Comparison of ENCODE assay signal across 7 mouse cellular contexts in the genomic region with DNA sequence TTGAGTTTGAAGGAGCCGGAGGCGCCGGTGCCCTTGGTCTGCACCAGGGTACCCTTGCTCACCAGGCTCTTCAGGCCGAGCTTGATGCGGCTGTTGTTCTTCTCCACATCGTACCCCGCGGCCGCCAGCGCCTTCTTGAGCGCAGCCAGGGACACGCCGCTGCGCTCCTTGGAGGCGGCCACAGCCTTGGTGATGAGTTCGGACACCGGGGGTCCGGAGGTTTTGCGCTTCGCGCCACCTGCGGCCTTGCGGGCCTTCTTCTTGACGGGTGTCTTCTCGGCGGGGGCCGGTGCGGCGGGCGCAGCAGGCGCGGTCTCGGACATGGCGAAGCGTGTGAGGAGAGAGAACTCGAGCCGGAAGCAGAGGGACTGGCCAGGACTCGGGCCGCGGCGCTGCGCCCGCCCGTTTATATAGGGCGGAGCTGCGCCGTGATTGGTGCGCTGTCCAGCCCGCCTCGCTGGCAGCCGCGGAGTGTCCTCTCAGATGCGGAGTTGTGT. TPM values are rescaled to one million over a fixed set of nuclear protein-coding genes. Genes with fewer than 3 reads are reported as not detected.
DNase-seq lines count a peak whose midpoint lies in the region; ATAC-seq and TF ChIP-seq lines count a peak whose summit lies in the region.
"Not testable (repeated sequence)": the region's sequence is repeated elsewhere in the genome, so short reads cannot be mapped to it uniquely, and the experiment has no call there.

A gene (minus strand): TSS at position 384 of the 497 bp plus-strand sequence.

- TF ChIP-seq EP300 in heart, adult 2 months (IDR thresholded peaks at IDR 0.05; ENCODE audit: insufficient read depth, low read depth, low read length), result peak; percentile 65; the same call in 1 of the 2 replicates

- H3K9me3 ChIP-seq in embryonic facial prominence, embryonic 13.5 days; limb, embryonic 13.5 days; midbrain, embryonic 16.5 days (replicated peaks; ENCODE audit: control insufficient read depth, low read length, poor library complexity, severe bottlenecking): not testable (repeated sequence)

- ATAC-seq in embryonic facial prominence, embryonic 13.5 days (ENCODE audit: insufficient number of reproducible peaks, insufficient read depth, low FRiP score, low TSS enrichment, low read depth), result peak; percentile 82
- peak; percentile 89 for ATAC-seq in limb, embryonic 13.5 days (ENCODE audit: low FRiP score, low read depth)
- ATAC-seq in midbrain, embryonic 16.5 days, result peak; percentile 94

- H3K4me3 ChIP-seq in embryonic facial prominence, embryonic 13.5 days, result peak within 1 kb of the TSS; percentile 70
- peak within 1 kb of the TSS; percentile 77 for H3K4me3 ChIP-seq in heart, adult 2 months
- H3K4me3 ChIP-seq in limb, embryonic 13.5 days, result peak within 1 kb of the TSS; percentile 73
- H3K4me3 ChIP-seq in midbrain, embryonic 16.5 days (ENCODE audit: low read depth, low read length), result peak within 1 kb of the TSS; percentile 63

- DNase-seq in adrenal gland, postnatal 36 days, result peak; percentile 93 to 95
- peak; percentile 94 for DNase-seq in heart, adult 2 months
- DNase-seq in kidney, adult 8-10 months, result peak; percentile 84 to 87
- peak; percentile 96 to 99 for DNase-seq in spleen, postnatal 10 days (ENCODE audit: low spot score in 2 of 2)

- not testable (repeated sequence) for H3K4me1 ChIP-seq in embryonic facial prominence, embryonic 13.5 days; heart, adult 2 months (ENCODE audit: control insufficient read depth, insufficient read depth, low read length)
- H3K4me1 ChIP-seq in limb, embryonic 13.5 days, result peaks cover 11% of the 10 kb centered on the region
- peaks cover 13% of the 10 kb centered on the region for H3K4me1 ChIP-seq in midbrain, embryonic 16.5 days (ENCODE audit: control insufficient read depth, insufficient read depth, low read length)

- peak; percentile 97 for TF ChIP-seq POLR2A in heart, adult 2 months (IDR thresholded peaks at IDR 0.05; ENCODE audit: insufficient read depth, low read depth, low read length)

- H3K4me2 ChIP-seq in embryonic facial prominence, embryonic 13.5 days, result peak within 1 kb of the TSS; percentile 91
- peak within 1 kb of the TSS; percentile 95 for H3K4me2 ChIP-seq in limb, embryonic 13.5 days (replicated peaks)
- H3K4me2 ChIP-seq in midbrain, embryonic 16.5 days (ENCODE audit: low read length), result peak within 1 kb of the TSS; percentile 99

- H3K79me2 ChIP-seq in heart, adult 2 months (replicated peaks; ENCODE audit: control insufficient read depth, insufficient read depth, low read length), result not testable (repeated sequence)

- H3K9ac ChIP-seq in embryonic facial prominence, embryonic 13.5 days, result peak within 1 kb of the TSS; percentile 94
- H3K9ac ChIP-seq in heart, adult 2 months (ENCODE audit: low read depth, low read length), result peak within 1 kb of the TSS; percentile 78
- peak within 1 kb of the TSS; percentile 93 for H3K9ac ChIP-seq in limb, embryonic 13.5 days
- H3K9ac ChIP-seq in midbrain, embryonic 16.5 days (ENCODE audit: low read depth, low read length), result peak within 1 kb of the TSS; percentile 74

- peak within 1 kb of the TSS; percentile 99 for H3K27ac ChIP-seq in embryonic facial prominence, embryonic 13.5 days
- H3K27ac ChIP-seq in heart, adult 2 months, result peak within 1 kb of the TSS; percentile 97
- H3K27ac ChIP-seq in limb, embryonic 13.5 days, result peak within 1 kb of the TSS; percentile 99
- peak within 1 kb of the TSS; percentile 89 for H3K27ac ChIP-seq in midbrain, embryonic 16.5 days (ENCODE audit: low read length)

- not testable (repeated sequence) for H3K27me3 ChIP-seq in embryonic facial prominence, embryonic 13.5 days; heart, adult 2 months (ENCODE audit: control insufficient read depth, insufficient read depth, low read length); limb, embryonic 13.5 days; midbrain, embryonic 16.5 days (ENCODE audit: control insufficient read depth, insufficient read depth, low read depth, low read length)

- TF ChIP-seq CTCF in heart, adult 2 months (IDR thresholded peaks at IDR 0.05), result not testable (repeated sequence)

- intact Hi-C loops in heart, adult 2 months (cut with DNase I), result loop anchor here (1.0 to 10.0 kb wide), 6 partner anchors 61 to 1797 kb away; a partner anchor contains a TSS

- under 1% methylated on average over 53 of the region's 53 CpGs for WGBS in embryonic facial prominence, embryonic 13.5 days
- WGBS in heart, adult 2 months, result under 1% methylated on average over 53 of the region's 53 CpGs
- WGBS in limb, embryonic 13.5 days, result under 1% methylated on average over 53 of the region's 53 CpGs
- WGBS in midbrain, embryonic 16.5 days, result under 1% methylated on average over 51 of the region's 53 CpGs

- not testable (repeated sequence) for H3K36me3 ChIP-seq in embryonic facial prominence, embryonic 13.5 days; heart, adult 2 months (ENCODE audit: control insufficient read depth, insufficient read depth, low read length); limb, embryonic 13.5 days; midbrain, embryonic 16.5 days (ENCODE audit: control insufficient read depth, insufficient read depth, low read length)

RNA-seq across cellular contexts. Expression of the gene that starts here (rescaled TPM):
- 10 to 100 TPM; 49.5 to 74.0 TPM for total RNA-seq in adrenal gland, postnatal 36 days (2021)
- polyA plus RNA-seq in embryonic facial prominence, embryonic 13.5 days (2015; fragmentation: Nextera tagmentation; extraction: Ambion mirVana), result 24.8 and 26.3 TPM in 2 replicates
- total RNA-seq in heart, adult 2 months (2021), result 10 to 100 TPM; 20.4 to 28.8 TPM
- 1.3 and 3.2 TPM in 2 replicates for polyA plus RNA-seq in heart, adult 2 months (2012; rRNA removed)
- 19.9 and 21.1 TPM in 2 replicates for polyA plus RNA-seq in limb, embryonic 13.5 days (2015; fragmentation: Nextera tagmentation; extraction: Ambion mirVana)
- polyA plus RNA-seq in midbrain, embryonic 16.5 days (2015; fragmentation: Nextera tagmentation; extraction: Ambion mirVana), result 3.3 and 4.4 TPM in 2 replicates

Comparison
In these comparisons a context has a peak if more than half of its experiments do, and no peak if none do; other contexts are left out.
1. Peak in every context shown above with its lines: DNase-seq, ATAC-seq, H3K4me3 ChIP-seq and H3K27ac ChIP-seq.